Mouse (Mus musculus) hindbrain, embryonic 12.5 days (tissue): ENCODE data around the gene Setd1b. TPM values are rescaled to one million over a fixed set of nuclear protein-coding genes. Genes with fewer than 3 reads are reported as not detected.

Experiments
- ATAC-seq: fragments of 200-750 bp; cut with Nextera tagmentation; 2 replicates; pipeline ENCODE4 v1.8.0; 2017; ENCODE audit warnings: moderate TSS enrichment; ENCODE audit not compliant: low FRiP score
- H3K27ac ChIP-seq: fragments of 300-500 bp; sonication (generic); 2 replicates; pipeline ENCODE4 v1.5.1; 2016; ENCODE audit warnings: mild to moderate bottlenecking
- H3K27me3 ChIP-seq: fragments of 300-500 bp; sonication (generic); 2 replicates; pipeline ENCODE4 v1.6.1; 2016; ENCODE audit warnings: mild to moderate bottlenecking
- H3K36me3 ChIP-seq: fragments of 300-500 bp; sonication (generic); 2 replicates; pipeline ENCODE4 v1.6.1; 2016; ENCODE audit warnings: mild to moderate bottlenecking
- H3K4me1 ChIP-seq: fragments of 300-500 bp; sonication (generic); 2 replicates; pipeline ENCODE4 v1.6.1; 2016
- H3K4me2 ChIP-seq: fragments of 300-500 bp; sonication (generic); replicated peaks from 2 replicates; pipeline ENCODE4 v1.6.1; 2016; ENCODE audit warnings: mild to moderate bottlenecking
- H3K4me3 ChIP-seq: fragments of 300-500 bp; sonication (generic); 2 replicates; pipeline ENCODE4 v1.5.1; 2016; ENCODE audit warnings: mild to moderate bottlenecking
- H3K9ac ChIP-seq: fragments of 300-500 bp; sonication (generic); 2 replicates; pipeline ENCODE4 v1.6.1; 2016; ENCODE audit warnings: mild to moderate bottlenecking, moderate library complexity
- H3K9me3 ChIP-seq: fragments of 300-500 bp; sonication (generic); replicated peaks from 2 replicates; pipeline ENCODE4 v1.6.1; 2016; ENCODE audit warnings: mild to moderate bottlenecking
- WGBS: fragments of 180-500 bp; shearing (Covaris S2); methylation state at CpG from one replicate; pipeline ENCODE4 v1.1.7; 2016; 5-methylcytosine and 5-hydroxymethylcytosine counted together
- polyA plus RNA-seq: library from polyadenylated mRNA; unstranded; fragments of >200 nt; fragmentation: Nextera tagmentation; extraction: Ambion mirVana; gene quantifications from 2 replicates; pipeline ENCODE4 v1.2.1, GENCODE M21; 2016

Gene Setd1b
- polyA plus RNA-seq, 1 experiment from 2014 or later, result 13.8 TPM

- Histone ChIP-seq H3K27ac (peak overlapping the region; percentile 100), H3K9me3 (no peaks in the 10 kb centered on the region), H3K9ac (peak overlapping the region; percentile 100), H3K27me3 (no peaks in the 10 kb centered on the region), H3K4me2 (peak overlapping the region; percentile 100), H3K36me3 (peaks cover 18% of the 10 kb centered on the region; the same call in 1 of the 2 replicates), H3K4me1 (peaks cover 60% of the 10 kb centered on the region), H3K4me3 (peak overlapping the region; percentile 98)
- under 1% methylated on average over 20 of the region's 20 CpGs for WGBS
- ATAC-seq, result no peak
Measured at GRCm38 (mm10) chr5:123137044-123137909, 4.7 kb upstream of the Setd1b start.

GRCm38 (mm10) chr5:123137910-123138229 lies 4.1 kb upstream of the Setd1b start:
- peak overlapping the region; percentile 100 for H3K27ac ChIP-seq
- H3K27me3 ChIP-seq, result no peaks in the 10 kb centered on the region
- ATAC-seq, result no peak
- H3K9me3 ChIP-seq, result no peaks in the 10 kb centered on the region
- H3K36me3 ChIP-seq, result peaks cover 18% of the 10 kb centered on the region; the same call in 1 of the 2 replicates
- H3K9ac ChIP-seq, result peak overlapping the region; percentile 100
- H3K4me1 ChIP-seq, result peaks cover 54% of the 10 kb centered on the region
- H3K4me2 ChIP-seq, result peak overlapping the region; percentile 100
- WGBS, result under 1% methylated on average over 6 of the region's 6 CpGs
- peak overlapping the region; percentile 98 for H3K4me3 ChIP-seq

- H3K4me1 ChIP-seq, result peaks cover 49% of the 10 kb centered on the region
- ATAC-seq, result peak; percentile 32
Measured at GRCm38 (mm10) chr5:123138230-123138911, 3.6 kb upstream of the Setd1b start.

GRCm38 (mm10) chr5:123138953-123139721 lies 2.9 kb upstream of the Setd1b start:
- H3K4me1 ChIP-seq, result peaks cover 49% of the 10 kb centered on the region
- WGBS, result under 1% methylated on average over 39 of the region's 39 CpGs

More at GRCm38 (mm10) chr5:123138230-123138911, 3.6 kb upstream of the Setd1b start:
- Histone ChIP-seq H3K27ac (peak overlapping the region; percentile 100), H3K4me3 (peak overlapping the region; percentile 98), H3K27me3 (no peaks in the 10 kb centered on the region), H3K4me2 (peak overlapping the region; percentile 100), H3K36me3 (peaks cover 15% of the 10 kb centered on the region; the same call in 1 of the 2 replicates), H3K9ac (peak overlapping the region; percentile 100), H3K9me3 (no peaks in the 10 kb centered on the region)
- WGBS, result under 1% methylated on average over 38 of the region's 40 CpGs

DNA sequence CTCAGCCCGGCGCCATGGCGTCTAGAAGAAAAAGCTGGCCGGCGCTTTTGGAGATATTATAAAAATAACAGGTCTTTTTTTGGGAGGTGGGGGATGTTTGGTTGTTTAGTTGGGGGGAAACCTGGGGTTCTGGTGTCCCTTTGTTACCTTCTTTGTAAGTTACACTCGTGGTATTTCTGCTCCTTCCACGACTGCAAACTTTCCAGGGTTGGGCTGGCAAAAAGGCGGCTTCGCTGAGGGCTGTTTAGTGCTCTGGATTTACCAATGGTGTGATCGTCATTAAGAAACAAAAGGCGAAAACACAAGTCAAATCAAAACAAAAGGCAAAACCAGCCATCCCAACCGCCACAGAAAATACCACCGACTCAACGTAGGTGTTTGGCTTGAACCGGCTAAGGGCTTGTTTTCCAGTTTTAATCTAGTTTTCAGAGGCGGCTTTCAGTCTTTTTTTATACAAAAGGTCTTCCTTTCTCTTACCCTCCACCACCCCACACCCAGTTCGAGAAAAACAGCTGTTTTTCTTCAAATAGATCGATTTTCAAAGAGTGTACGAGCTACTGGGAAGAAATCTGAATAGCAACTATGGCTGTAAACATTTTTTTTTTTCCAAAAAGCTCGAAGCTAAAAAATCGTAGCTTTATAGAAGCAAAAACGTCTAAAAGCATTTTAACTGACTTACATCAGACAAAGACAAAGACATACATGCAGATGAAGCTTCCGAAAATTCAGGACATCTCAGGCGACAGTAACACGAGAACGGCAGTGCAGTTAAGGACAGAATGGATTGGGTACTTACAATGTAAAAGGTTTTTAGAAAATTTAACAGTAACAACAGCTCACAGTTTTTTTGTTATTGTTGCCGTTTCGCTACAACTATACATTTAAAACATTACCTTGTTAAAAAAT lies 2.0 kb upstream of the Setd1b start:
- H3K4me2 ChIP-seq, result peak overlapping the region; percentile 100
- peak overlapping the region; percentile 98 for H3K4me3 ChIP-seq
- no peaks in the 10 kb centered on the region for H3K27me3 ChIP-seq
- H3K27ac ChIP-seq, result peak overlapping the region; percentile 100
- H3K9ac ChIP-seq, result peak overlapping the region; percentile 100
- ATAC-seq, result no peak
- under 1% methylated on average over 28 of the region's 28 CpGs for WGBS
- H3K9me3 ChIP-seq, result no peaks in the 10 kb centered on the region
- H3K36me3 ChIP-seq, result 0 out of 2 replicates have a peak, but pooled peaks cover 8% of the 10 kb centered on the region
- peaks cover 49% of the 10 kb centered on the region for H3K4me1 ChIP-seq

More at GRCm38 (mm10) chr5:123138953-123139721, 2.9 kb upstream of the Setd1b start:
- Histone ChIP-seq H3K36me3 (peaks cover 13% of the 10 kb centered on the region; the same call in 1 of the 2 replicates), H3K9ac (peak overlapping the region; percentile 100), H3K9me3 (no peaks in the 10 kb centered on the region), H3K4me2 (peak overlapping the region; percentile 100), H3K27ac (peak overlapping the region; percentile 100), H3K27me3 (no peaks in the 10 kb centered on the region), H3K4me3 (peak overlapping the region; percentile 98)
- no peak for ATAC-seq

DNA sequence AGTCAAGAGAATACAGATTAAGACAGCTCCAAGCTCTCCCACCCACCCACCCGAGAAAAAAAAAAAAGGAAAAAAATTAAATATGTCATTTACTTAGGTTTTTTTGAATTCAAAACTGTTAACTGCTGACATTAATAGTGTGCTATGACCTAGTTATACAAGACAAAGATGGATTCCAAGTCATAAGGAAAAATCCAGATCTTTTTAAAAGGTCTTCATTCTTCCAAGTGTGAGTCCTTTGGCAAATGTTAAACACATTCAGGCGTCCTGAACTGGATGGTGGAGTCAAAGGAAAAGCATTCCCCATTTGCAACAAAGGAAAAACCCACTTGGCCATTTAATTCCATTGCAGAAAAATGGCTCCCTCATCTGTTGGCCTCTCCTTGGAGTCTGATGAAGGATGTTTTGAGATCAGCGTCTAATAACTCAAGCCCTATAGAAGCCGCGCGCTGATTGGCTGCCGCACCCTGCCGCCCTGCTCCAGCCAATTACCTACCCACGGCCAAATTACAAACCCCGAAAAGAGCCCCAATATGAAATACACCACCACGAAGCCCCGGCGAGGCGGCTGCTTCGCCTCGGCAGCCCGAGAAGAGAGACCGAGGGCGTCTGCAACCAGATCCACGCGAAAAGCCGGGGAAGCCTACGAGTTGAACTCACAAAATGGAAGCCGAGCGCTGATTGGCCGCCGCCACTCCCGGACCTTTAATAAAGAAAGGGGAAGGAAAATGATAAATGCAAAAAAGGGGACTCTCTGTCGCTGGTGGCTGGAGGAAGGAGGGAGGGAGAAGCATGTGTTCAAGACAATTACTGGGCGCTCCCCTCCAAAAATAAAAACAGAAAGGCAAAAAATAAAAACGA lies 1.1 kb upstream of the Setd1b start:
- Histone ChIP-seq H3K4me3 (peak overlapping the region; percentile 98), H3K27me3 (no peaks in the 10 kb centered on the region), H3K9ac (peak overlapping the region; percentile 100), H3K27ac (peak overlapping the region; percentile 100), H3K9me3 (no peaks in the 10 kb centered on the region), H3K4me2 (peak overlapping the region; percentile 100), H3K36me3 (0 out of 2 replicates have a peak, but pooled peaks cover 8% of the 10 kb centered on the region), H3K4me1 (peaks cover 49% of the 10 kb centered on the region)
- 0% methylated on average over 31 of the region's 31 CpGs for WGBS
- peak; percentile 60 for ATAC-seq

DNA sequence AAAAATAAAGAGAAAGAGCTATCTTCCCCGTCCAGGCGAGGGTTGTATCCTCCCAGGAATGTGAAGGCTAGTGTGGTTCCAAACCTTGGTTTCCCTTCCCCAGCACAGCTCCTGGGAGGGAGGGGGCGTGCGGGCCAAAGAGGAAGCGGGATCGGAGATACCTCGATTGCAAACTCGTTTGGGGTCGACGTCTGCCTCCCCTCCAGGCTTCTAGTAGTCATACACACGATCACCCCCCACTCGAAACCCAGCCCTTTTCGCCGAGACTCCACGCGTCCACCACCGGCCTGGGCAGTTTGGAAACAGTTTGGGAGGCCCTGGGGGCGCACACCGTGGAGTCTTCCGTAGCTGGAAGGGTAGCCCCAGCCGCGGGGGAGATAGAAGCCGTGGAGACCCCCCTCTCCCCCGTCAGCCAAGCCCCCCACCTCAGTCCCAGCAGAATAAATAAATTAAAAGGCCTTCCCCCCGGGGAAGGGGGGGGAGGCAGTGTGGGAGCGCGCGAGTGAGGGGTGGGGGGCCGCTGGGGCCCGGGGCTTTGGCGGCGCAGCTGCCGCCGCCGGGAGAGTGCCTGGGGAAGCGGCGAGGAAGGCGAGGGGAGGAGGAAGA lies 335 bp upstream of the Setd1b start:
- H3K4me3 ChIP-seq, result peak overlapping the region; percentile 98
- peaks cover 14% of the 10 kb centered on the region for H3K36me3 ChIP-seq
- no peaks in the 10 kb centered on the region for H3K9me3 ChIP-seq
- peak overlapping the region; percentile 100 for H3K9ac ChIP-seq
- under 1% methylated on average over 30 of the region's 38 CpGs for WGBS
- H3K27me3 ChIP-seq, result no peaks in the 10 kb centered on the region
- peaks cover 49% of the 10 kb centered on the region for H3K4me1 ChIP-seq
- H3K27ac ChIP-seq, result peak overlapping the region; percentile 100
- peak overlapping the region; percentile 100 for H3K4me2 ChIP-seq
- peak; percentile 33; the same call in 1 of the 2 replicates for ATAC-seq

GRCm38 (mm10) chr5:123143251-123143970 lies 1.4 kb downstream of the Setd1b start:
- Histone ChIP-seq H3K36me3 (peaks cover 23% of the 10 kb centered on the region), H3K27me3 (no peaks in the 10 kb centered on the region), H3K4me1 (peaks cover 40% of the 10 kb centered on the region), H3K27ac (peak overlapping the region; percentile 100), H3K9ac (peak overlapping the region; percentile 100), H3K9me3 (no peaks in the 10 kb centered on the region), H3K4me2 (peak overlapping the region; percentile 100), H3K4me3 (peak overlapping the region; percentile 98)
- WGBS, result under 1% methylated on average over 24 of the region's 24 CpGs
- no peak for ATAC-seq

- H3K27me3 ChIP-seq, result no peaks in the 10 kb centered on the region
- H3K4me2 ChIP-seq, result peak overlapping the region; percentile 100
- 0 out of 2 replicates have a peak overlapping the region, but pooled peaks have one; percentile 40 for H3K27ac ChIP-seq
- peaks cover 30% of the 10 kb centered on the region for H3K36me3 ChIP-seq
- H3K4me3 ChIP-seq, result peak overlapping the region; percentile 98
- WGBS, result 6% methylated on average over 14 of the region's 17 CpGs
- peak overlapping the region; percentile 100 for H3K9ac ChIP-seq
- H3K4me1 ChIP-seq, result peaks cover 48% of the 10 kb centered on the region
- no peak for ATAC-seq
- no peaks in the 10 kb centered on the region for H3K9me3 ChIP-seq
Measured at GRCm38 (mm10) chr5:123143971-123144745, 2.2 kb downstream of the Setd1b start.
